Mouse (Mus musculus): ENCODE results near the gene Tex33.

GRCm38 (mm10) chr15:78413719-78414117, 18.0 kb upstream of the Tex33 start:
- TF ChIP-seq CTCF (IDR thresholded peaks at IDR 0.05; ENCODE audit: borderline replicate concordance, control insufficient read depth, extremely low read depth, insufficient read depth, low read length, poor library complexity): no peak
- no peak for TF ChIP-seq POLR2A (IDR thresholded peaks at IDR 0.05; ENCODE audit: control insufficient read depth, extremely low read depth, insufficient read depth, low read length, poor library complexity)
